Mouse (Mus musculus): ENCODE results near the gene Mnx1.
A peak's percentile ranks its signal among the peaks of the same experiment; 100 is the strongest.

Mnx1 gene

DNA sequence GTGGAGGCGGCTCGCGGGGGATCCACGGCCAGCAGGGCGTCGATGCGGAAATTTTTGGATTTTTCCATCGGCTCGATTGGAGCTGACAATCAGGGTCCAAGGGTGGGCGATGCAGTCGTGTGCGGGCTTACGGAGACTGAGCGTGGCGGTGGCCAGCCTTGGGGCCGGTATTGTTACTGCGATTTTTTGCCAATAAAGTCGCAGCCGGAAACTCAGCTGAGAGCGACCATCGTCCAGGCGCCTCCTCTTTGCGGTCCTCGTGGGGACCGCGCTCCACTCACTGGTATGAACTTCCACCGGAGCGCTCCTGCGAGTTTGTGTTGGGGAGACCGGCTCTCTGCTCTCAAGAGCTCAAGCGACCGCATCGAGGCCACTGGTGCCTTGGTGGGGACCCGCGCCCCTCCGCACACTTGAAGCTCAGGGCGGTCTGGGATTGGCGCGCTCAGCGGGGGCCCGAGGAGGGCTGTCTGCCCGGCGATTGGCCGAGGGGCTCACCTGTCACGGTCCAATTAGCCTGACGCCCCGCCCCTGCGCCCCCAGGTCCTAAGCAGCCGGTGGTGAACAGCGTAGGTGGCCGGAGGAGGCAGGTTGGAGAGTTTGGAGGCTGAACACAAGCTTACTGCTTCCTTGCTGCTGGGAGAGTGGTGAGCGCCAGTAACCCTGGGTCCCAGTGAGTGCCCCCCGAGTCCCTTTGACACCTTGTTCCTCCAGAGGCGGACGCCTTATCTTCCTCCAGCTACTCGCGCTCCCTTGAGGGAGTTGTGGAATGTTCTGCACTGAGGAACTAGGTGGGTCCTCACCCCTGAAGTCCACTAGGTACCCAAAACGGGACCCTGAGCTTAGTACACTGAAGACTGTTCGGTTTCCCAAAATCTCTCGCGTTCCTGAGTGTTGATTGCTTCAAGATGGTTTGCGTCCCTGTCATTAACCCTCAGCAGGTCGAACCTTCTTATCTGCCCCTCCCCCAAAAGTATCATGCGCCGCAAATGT is at the start of gene Mnx1:
Mnx1 (minus strand) TSS at position 263 of the 990 bp plus-strand sequence.
- peak; percentile 68 for DNase-seq (ENCODE audit: extremely low spot score)

DNA sequence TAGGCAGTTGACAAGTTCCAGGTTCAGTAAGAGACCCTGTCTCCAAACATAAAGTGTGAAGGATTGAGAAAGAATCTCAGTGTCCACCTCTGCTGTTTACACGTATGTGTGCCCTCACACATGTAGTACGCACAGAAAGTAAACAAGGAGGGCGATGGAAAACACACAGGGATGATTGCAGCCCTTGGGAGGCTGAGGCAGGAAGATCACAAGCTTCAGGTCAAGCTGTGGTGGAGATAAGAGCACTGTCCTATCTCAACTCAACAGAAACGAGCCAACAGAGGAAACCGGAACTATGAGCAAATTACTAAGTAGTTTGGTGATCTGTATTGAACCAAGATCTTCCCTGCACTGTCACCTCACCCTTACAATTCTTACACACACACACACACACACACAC is 38.2 kb upstream of the Mnx1 start:
- no peak for DNase-seq (ENCODE audit: extremely low spot score)

DNA sequence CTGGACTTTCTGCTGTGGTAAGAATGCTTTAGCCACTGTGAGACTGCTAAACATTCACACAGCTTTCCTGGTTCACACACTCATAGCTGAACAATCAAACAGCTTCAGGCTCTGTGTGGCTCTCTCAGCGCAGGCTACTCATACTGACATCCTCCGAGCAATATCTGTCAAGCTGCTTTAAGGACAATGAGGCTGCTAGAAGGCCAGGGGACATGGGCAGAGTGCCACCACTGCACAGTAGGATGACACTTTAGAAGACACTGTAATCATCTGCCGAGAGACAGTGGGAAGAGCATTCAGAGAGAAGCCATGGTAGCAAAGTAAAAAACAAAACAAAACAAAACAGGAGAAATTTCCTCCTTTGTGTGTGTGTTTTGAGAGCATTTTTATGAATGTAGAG is 37.6 kb upstream of the Mnx1 start:
- DNase-seq (ENCODE audit: extremely low spot score), result no peak

DNA sequence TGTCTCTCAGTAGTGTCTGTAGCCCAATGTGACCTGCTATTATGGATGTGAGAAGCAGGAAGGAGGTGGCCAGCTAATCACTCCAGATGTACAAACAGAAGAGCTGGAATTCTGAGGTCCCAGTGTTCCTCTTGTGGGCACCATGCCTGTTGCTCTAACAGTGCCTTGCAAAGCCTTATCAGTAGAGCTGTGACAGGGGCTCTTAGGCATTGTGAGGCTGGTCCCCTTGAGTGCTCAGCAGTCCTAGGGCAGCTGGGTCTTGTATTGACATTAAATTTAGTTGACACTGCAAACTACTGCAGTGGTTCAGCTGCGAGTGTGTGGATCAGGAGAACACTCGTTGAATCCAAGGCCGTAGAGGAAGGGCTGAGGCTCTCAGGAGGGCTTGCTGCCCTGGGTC is 28.7 kb upstream of the Mnx1 start:
- DNase-seq (ENCODE audit: extremely low spot score), result no peak

DNA sequence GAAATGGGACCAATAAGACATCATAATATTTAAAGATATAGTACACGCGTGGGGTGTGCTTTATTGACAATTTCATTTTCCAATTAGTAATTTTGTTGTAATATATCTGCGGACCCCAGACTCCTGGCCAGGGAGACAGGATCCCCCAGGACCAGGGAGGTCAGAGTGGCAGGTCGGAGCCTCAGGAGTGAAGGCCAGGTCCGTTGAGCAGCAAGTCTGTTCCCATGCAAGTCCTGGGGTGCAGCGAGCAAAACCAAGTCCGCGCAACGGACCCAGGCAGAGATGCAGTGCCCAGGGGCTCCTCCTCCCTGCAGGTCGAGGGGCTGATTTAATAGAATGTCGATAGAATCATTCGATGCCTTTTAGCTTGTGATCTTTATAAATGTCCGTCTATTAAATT is 9.1 kb upstream of the Mnx1 start:
- no peak for DNase-seq (ENCODE audit: extremely low spot score)

DNA sequence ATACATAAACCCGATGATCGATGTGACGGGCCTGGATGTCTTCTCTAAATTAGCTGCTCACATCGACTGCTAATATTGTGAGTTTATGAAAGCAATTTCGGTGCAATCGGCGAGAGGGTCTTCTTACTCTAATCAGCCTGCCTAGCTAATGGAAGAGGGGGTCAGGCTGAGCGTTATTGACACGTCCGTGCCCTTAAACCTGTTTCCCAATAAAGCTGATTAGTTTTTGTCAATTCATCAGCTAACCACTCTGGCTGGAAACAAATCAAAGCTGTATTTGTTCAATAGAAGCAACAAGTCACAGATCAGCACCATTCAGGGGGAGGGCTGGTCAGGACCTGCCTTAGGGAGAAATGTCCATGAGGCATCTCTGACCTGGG is 7.7 kb upstream of the Mnx1 start:
- peak; percentile 14 for DNase-seq (ENCODE audit: extremely low spot score)

- peak; percentile 39 for DNase-seq (ENCODE audit: extremely low spot score)
Measured at GRCm38 (mm10) chr5:29484965-29485940, 7.0 kb upstream of the Mnx1 start.

DNA sequence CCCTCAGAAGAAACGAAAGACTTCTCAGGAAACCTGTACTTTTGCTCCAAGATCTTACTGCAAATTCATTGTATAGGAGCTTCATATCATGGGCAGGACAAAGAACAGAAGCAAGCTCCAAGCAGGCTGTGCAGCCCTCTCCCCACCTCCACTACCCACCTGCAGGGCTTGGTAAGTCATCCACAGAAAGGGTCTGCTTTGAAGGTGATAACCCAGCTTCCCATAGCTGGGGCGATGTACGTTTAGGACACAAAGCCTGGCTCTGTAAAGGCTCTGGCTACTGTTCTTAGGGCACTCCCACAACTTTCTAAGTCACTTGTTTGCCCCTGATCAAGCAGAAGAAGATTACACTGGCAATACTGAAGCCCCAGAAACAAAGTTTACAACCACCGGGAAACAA is 5.5 kb upstream of the Mnx1 start:
- no peak for DNase-seq (ENCODE audit: extremely low spot score)

- peak; percentile 64 for DNase-seq (ENCODE audit: extremely low spot score)
Measured at GRCm38 (mm10) chr5:29479198-29479593, 926 bp upstream of the Mnx1 start.

GRCm38 (mm10) chr5:29477474-29478207 is 629 bp downstream of the Mnx1 start:
- DNase-seq (ENCODE audit: extremely low spot score), result peak; percentile 31

GRCm38 (mm10) chr5:29476021-29476420 is 2.2 kb downstream of the Mnx1 start:
- DNase-seq (ENCODE audit: extremely low spot score), result peak; percentile 19

- no peak for DNase-seq (ENCODE audit: extremely low spot score)
Measured at GRCm38 (mm10) chr5:29475556-29475955, 2.7 kb downstream of the Mnx1 start.

GRCm38 (mm10) chr5:29475041-29475440 is 3.2 kb downstream of the Mnx1 start:
- peak; percentile 42 for DNase-seq (ENCODE audit: extremely low spot score)

DNA sequence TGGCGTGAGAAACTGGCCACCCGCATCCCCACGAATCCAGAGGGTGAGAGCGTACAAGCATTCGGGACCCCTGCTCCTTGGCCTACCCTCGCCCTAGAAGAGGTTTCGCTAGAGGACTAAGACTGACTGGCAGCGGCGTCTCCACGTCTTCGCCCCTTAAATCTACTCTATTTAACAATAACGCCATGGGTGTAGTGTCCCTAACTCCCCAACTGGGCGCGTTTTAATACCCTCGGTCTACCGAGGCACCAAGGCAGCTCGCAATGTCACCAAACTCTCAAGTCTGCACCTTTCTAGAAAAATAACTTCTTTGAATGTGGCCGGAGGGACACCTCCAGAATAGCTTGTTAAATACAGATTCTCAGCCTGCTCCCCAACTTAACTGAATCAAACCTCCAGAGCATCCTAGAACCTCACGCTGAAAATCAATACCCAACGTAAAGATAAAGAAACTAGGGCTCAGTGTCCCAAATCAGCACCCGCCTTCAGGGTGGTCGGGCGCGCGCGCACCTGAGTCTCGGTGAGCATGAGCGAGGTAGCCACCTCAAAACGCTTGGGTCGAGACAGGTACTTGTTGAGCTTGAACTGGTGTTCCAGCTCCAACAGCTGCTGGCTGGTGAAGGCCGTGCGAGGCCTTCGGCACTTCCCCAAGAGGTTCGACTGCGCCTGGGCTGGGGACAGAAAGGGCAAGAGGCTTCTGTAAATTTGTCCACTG is 3.9 kb downstream of the Mnx1 start:
- DNase-seq (ENCODE audit: extremely low spot score), result peak; percentile 38

GRCm38 (mm10) chr5:29473551-29474245 is 4.6 kb downstream of the Mnx1 start:
- DNase-seq (ENCODE audit: extremely low spot score), result peak; percentile 49

- peak; percentile 60 for DNase-seq (ENCODE audit: extremely low spot score)
Measured at GRCm38 (mm10) chr5:29471855-29472665, 6.2 kb downstream of the Mnx1 start.

GRCm38 (mm10) chr5:29471396-29471795 is 6.9 kb downstream of the Mnx1 start:
- peak; percentile 31 for DNase-seq (ENCODE audit: extremely low spot score)

GRCm38 (mm10) chr5:29470851-29471394 is 7.3 kb downstream of the Mnx1 start:
- peak; percentile 25 for DNase-seq (ENCODE audit: extremely low spot score)

DNA sequence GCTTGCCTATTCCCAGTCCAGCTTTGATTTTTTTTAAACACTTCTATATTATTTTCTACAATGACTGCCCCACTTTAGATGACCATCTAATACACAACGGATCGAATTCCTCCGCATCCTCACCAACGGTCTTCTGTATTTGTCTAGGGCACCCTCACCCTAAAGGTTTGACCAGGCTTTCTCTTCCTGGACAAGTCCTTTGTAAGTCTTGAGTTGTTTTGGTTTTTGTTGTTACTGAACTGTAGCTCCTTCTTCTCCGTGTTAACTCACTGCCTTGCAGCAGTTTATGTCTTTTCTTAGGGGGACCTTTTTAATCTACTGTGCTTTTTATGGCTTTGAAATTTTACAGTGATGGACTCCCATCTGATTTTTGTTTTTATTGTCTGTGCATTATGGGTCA is 8.0 kb downstream of the Mnx1 start:
- no peak for DNase-seq (ENCODE audit: extremely low spot score)
